Mouse (Mus musculus) CH12.LX (cell line): ENCODE results near the gene Defb29. TPM values are rescaled to one million over a fixed set of nuclear protein-coding genes. Genes with fewer than 3 reads are reported as not detected.
A peak's percentile ranks its signal among the peaks of the same experiment; 100 is the strongest.

Experiments used
- DNase-seq: peaks from one replicate; pipeline ENCODE4 v3.0.0-alpha.2; 2013; ENCODE audit errors: extremely low read depth
- H3K27ac ChIP-seq: 2 replicates; pipeline ENCODE4 v1.5.1; 2012; ENCODE audit warnings: low read depth, mild to moderate bottlenecking, control low read depth, moderate library complexity; ENCODE audit not compliant: insufficient read depth
- H3K27me3 ChIP-seq: replicated peaks from 2 replicates; pipeline ENCODE3; 2012; ENCODE audit warnings: inconsistent platforms
- H3K36me3 ChIP-seq, 2 experiments: replicated peaks in 1 of 2; 2 replicates each; pipeline versions ENCODE3 to v1.6.1; 2012; ENCODE audit warnings: inconsistent platforms in 1 of 2, low read length in 1 of 2, mild to moderate bottlenecking in 1 of 2, mixed read lengths in 1 of 2, moderate library complexity in 1 of 2; ENCODE audit not compliant: control insufficient read depth in 1 of 2, insufficient read depth in 1 of 2
- H3K4me1 ChIP-seq, 2 experiments: 2 replicates each; pipeline ENCODE4 v1.6.1; 2012; ENCODE audit warnings: inconsistent platforms in 1 of 2, moderate library complexity in 1 of 2; ENCODE audit not compliant: insufficient read depth in 2 of 2, control insufficient read depth in 1 of 2
- H3K4me2 ChIP-seq: 2 replicates; pipeline ENCODE4 v1.6.1; 2012; ENCODE audit warnings: low read depth, mild to moderate bottlenecking, control low read depth; ENCODE audit not compliant: poor library complexity, insufficient read depth, severe bottlenecking
- H3K4me3 ChIP-seq, 3 experiments: fragments of 150-350 bp in 1 of 3; sonication (generic) in 1 of 3; replicated peaks in 1 of 3; 2 replicates each; pipeline versions ENCODE3 to v1.5.1; 2011 to 2012; ENCODE audit warnings: low read depth in 2 of 3, low read length in 2 of 3, mild to moderate bottlenecking in 2 of 3, moderate library complexity in 2 of 3, control low read depth in 1 of 3, improper control_type of control experiment in 1 of 3, inconsistent platforms in 1 of 3, mixed read lengths in 1 of 3; ENCODE audit not compliant: poor library complexity in 1 of 3
- H3K79me2 ChIP-seq: replicated peaks from 2 replicates; pipeline ENCODE4 v1.6.1; 2012; ENCODE audit warnings: mild to moderate bottlenecking, moderate library complexity; ENCODE audit not compliant: control insufficient read depth, poor library complexity, insufficient read depth, severe bottlenecking; ENCODE audit errors: extremely low read depth
- H3K9ac ChIP-seq: 2 replicates; pipeline ENCODE4 v1.6.1; 2012; ENCODE audit warnings: low read depth, mild to moderate bottlenecking, control low read depth, moderate library complexity; ENCODE audit not compliant: insufficient read depth
- H3K9me3 ChIP-seq: replicated peaks from 2 replicates; pipeline ENCODE3; 2012; ENCODE audit warnings: low read length, inconsistent platforms, mixed read lengths
- CHD1 ChIP-seq: IDR thresholded peaks from 2 replicates; pipeline ENCODE4 v1.6.1; 2012; ENCODE audit warnings: low read depth, low read length, improper control_type of control experiment, inconsistent platforms
- CTCF ChIP-seq, 2 experiments: IDR thresholded peaks in 1 of 2; conservative IDR thresholded peaks in 1 of 2; 2 replicates each; pipeline ENCODE4 v1.5.1; 2011 to 2012; ENCODE audit warnings: low read depth in 2 of 2, low read length in 2 of 2, improper control_type of control experiment in 1 of 2, inconsistent platforms in 1 of 2, mild to moderate bottlenecking in 1 of 2, moderate library complexity in 1 of 2
- ELF1 ChIP-seq: IDR thresholded peaks from 2 replicates; pipeline ENCODE4 v1.6.1; 2014; ENCODE audit warnings: low read depth, mild to moderate bottlenecking, inconsistent platforms, low read length, improper control_type of control experiment
- ETS1 ChIP-seq: conservative IDR thresholded peaks from 2 replicates; pipeline ENCODE4 v1.6.1; 2012; ENCODE audit warnings: low read depth, mild to moderate bottlenecking, inconsistent platforms, low read length, improper control_type of control experiment, moderate library complexity
- GABPA ChIP-seq: IDR thresholded peaks from 2 replicates; pipeline ENCODE4 v1.6.1; 2012; ENCODE audit warnings: low read depth, low read length, improper control_type of control experiment, inconsistent platforms; ENCODE audit not compliant: insufficient replicate concordance
- HCFC1 ChIP-seq: IDR thresholded peaks from 2 replicates; pipeline ENCODE4 v1.6.1; 2012; ENCODE audit warnings: low read depth, mild to moderate bottlenecking, inconsistent platforms, low read length, improper control_type of control experiment
- MAFK ChIP-seq: IDR thresholded peaks from 2 replicates; pipeline ENCODE4 v1.6.1; 2011; ENCODE audit warnings: low read length, improper control_type of control experiment; ENCODE audit not compliant: insufficient replicate concordance
- MAX ChIP-seq: IDR thresholded peaks from 2 replicates; pipeline ENCODE4 v1.6.1; 2011; ENCODE audit warnings: low read length, improper control_type of control experiment
- MEF2A ChIP-seq: IDR thresholded peaks from 2 replicates; pipeline ENCODE4 v1.6.1; 2014; ENCODE audit warnings: low read depth, mild to moderate bottlenecking, inconsistent platforms, low read length, improper control_type of control experiment, borderline replicate concordance
- NELFE ChIP-seq: IDR thresholded peaks from 2 replicates; pipeline ENCODE4 v1.6.1; 2011; ENCODE audit warnings: low read depth, low read length, improper control_type of control experiment
- NRF1 ChIP-seq: IDR thresholded peaks from 2 replicates; pipeline ENCODE4 v1.6.1; 2014; ENCODE audit warnings: low read depth, mild to moderate bottlenecking, inconsistent platforms, low read length, improper control_type of control experiment, moderate library complexity
- PAX5 ChIP-seq: IDR thresholded peaks from 2 replicates; pipeline ENCODE4 v1.6.1; 2012; ENCODE audit warnings: low read length, inconsistent platforms, mixed read lengths
- POLR2A ChIP-seq: IDR thresholded peaks from 2 replicates; pipeline ENCODE4 v1.6.1; 2011; ENCODE audit warnings: low read depth, mild to moderate bottlenecking, improper control_type of control experiment, low read length
- RAD21 ChIP-seq: IDR thresholded peaks from 2 replicates; pipeline ENCODE4 v1.6.1; 2011; ENCODE audit warnings: low read depth, mild to moderate bottlenecking, low read length, improper control_type of control experiment, moderate library complexity
- RCOR1 ChIP-seq: conservative IDR thresholded peaks from 2 replicates; pipeline ENCODE4 v1.6.1; 2012; ENCODE audit warnings: low read depth, mild to moderate bottlenecking, inconsistent platforms, low read length, improper control_type of control experiment
- SIN3A ChIP-seq: IDR thresholded peaks from 2 replicates; pipeline ENCODE4 v1.6.1; 2012; ENCODE audit warnings: low read length, improper control_type of control experiment, inconsistent platforms
- SMC3 ChIP-seq: IDR thresholded peaks from 2 replicates; pipeline ENCODE4 v1.6.1; 2011; ENCODE audit warnings: low read depth, low read length, improper control_type of control experiment
- TBP ChIP-seq: conservative IDR thresholded peaks from 2 replicates; pipeline ENCODE4 v1.6.1; 2011; ENCODE audit warnings: low read depth, low read length, improper control_type of control experiment
- UBTF ChIP-seq: IDR thresholded peaks from 2 replicates; pipeline ENCODE4 v1.6.1; 2012; ENCODE audit warnings: low read depth, mild to moderate bottlenecking, inconsistent platforms, low read length, improper control_type of control experiment, moderate library complexity
- USF1 ChIP-seq: IDR thresholded peaks from 2 replicates; pipeline ENCODE4 v1.6.1; 2014; ENCODE audit warnings: low read depth, mild to moderate bottlenecking, inconsistent platforms, low read length, improper control_type of control experiment
- USF2 ChIP-seq: conservative IDR thresholded peaks from 2 replicates; pipeline ENCODE4 v1.6.1; 2011; ENCODE audit warnings: low read depth, low read length, improper control_type of control experiment
- ZKSCAN1 ChIP-seq: IDR thresholded peaks from 2 replicates; pipeline ENCODE4 v1.6.1; 2012; ENCODE audit warnings: low read depth, inconsistent platforms, low read length, improper control_type of control experiment, borderline replicate concordance
- dilution Hi-C: fragments of 300-500 bp; cut with MboI; formaldehyde crosslinking; loops from 2 replicates; pipeline ENCODE4 v1.14.3; 2020; ENCODE audit warnings: low sequenced_read_pairs; ENCODE audit not compliant: extremely low pct_unique_long_range_greater_than_20kb, extremely low pct_ligation_motif_present
- in situ Hi-C: fragments of 300-500 bp; cut with MboI; formaldehyde crosslinking; loops from 3 replicates; pipeline ENCODE4 v1.14.3; 2019; ENCODE audit warnings: low sequenced_read_pairs, low pct_ligation_motif_present, low pct_unique_long_range_greater_than_20kb, mixed read lengths
- polyA plus RNA-seq: library from polyadenylated mRNA; unstranded; fragments of >175 nt; gene quantifications from 2 replicates; pipeline ENCODE4 v1.2.1, GENCODE M21; 2012; ENCODE audit warnings: low read depth; ENCODE audit not compliant: insufficient read length
- total RNA-seq, 2 experiments: library from RNA; depleted of rRNA; stranded (reverse); fragments of 300-350 nt in 1 of 2; fragments of >200 nt in 1 of 2; gene quantifications; 2 replicates each; pipeline ENCODE4 v1.2.3; 2012 to 2014

The Defb29 gene
- total and polyA plus RNA-seq, 3 experiments, result not detected

DNA sequence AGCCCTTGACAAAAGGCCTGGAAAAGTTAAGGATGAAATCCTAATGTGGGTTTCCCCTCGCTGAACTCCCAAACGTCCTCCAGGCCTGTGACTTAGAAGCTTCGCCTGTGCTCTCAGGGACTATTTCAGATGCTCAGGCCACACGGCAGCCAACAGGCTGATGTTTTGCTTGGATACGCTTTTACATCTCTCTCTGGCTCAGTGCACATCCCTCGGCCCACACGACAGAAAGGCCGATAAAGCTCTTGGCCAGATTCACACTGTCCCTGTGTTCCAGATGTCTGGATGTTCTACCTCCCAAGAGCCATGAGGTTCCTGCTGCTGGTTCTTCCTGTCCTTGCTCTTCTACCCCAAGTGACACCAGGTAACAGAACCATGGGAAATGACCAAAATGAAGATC is 33.6 kb upstream of the Defb29 start:
- dilution Hi-C loops (no loop called here), in situ Hi-C loops (no loop called here)
- Histone ChIP-seq H3K4me1 (no peaks in the 10 kb centered on the region), H3K9ac (no peak overlapping the region), H3K9me3 (peaks cover 5% of the 10 kb centered on the region), H3K4me2 (no peak overlapping the region), H3K79me2 (no peaks in the 10 kb centered on the region), H3K36me3 (no peaks in the 10 kb centered on the region), H3K27me3 (peaks cover 55% of the 10 kb centered on the region), H3K27ac (no peak overlapping the region), H3K4me3 (no peak overlapping the region)
- TF ChIP-seq NELFE, result no peak
- TF ChIP-seq CHD1, result no peak
- no peak for DNase-seq

DNA sequence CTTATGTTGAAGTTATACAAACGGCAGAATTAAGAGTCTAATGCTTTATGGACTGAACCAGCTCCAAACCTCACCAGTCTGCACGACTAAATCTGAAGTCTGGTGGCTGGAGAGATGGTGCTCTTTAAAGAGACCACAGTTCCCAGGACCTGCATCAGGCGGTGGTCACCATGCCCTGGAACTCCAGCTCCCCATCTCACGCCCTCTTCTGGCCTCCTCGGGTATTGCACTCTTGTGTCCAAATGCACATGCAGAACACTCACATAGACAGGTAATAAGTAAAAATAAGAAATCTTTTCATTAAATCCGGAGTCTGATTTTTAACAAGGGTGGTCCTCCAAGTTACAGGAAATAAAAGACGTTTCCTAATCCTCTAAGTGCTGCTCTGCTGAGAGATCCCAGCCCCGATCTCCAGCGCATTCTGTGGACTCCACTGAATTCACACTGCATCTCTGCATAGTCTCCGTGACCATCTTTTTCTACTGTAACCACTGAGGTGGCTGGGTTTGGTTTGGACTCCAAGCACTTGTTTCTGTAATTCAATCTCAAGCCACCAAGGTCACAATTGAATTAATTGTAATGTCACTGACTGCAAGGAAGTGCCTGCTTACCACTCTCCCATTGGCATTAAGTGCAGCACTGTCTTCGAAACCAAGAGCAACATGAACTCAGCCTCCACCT is 32.4 kb upstream of the Defb29 start, which contains the start of gene Defb21:
Defb21 (plus strand) TSS at position 631 of the 681 bp plus-strand sequence.
- Histone ChIP-seq H3K36me3 (no peaks in the 10 kb centered on the region), H3K9me3 (peaks cover 7% of the 10 kb centered on the region), H3K4me1 (no peaks in the 10 kb centered on the region), H3K4me2 (no peak within 1 kb of the TSS), H3K9ac (no peak within 1 kb of the TSS)
- no peak for DNase-seq
- in situ Hi-C loops, result no loop called here
- dilution Hi-C loops, result no loop called here
- TF ChIP-seq MAFK (no peak), SIN3A (no peak), CTCF (conservative IDR thresholded peaks at IDR 0.05 in 1 of 2, IDR thresholded peaks at IDR 0.05 in 1 of 2; ENCODE audit: low read depth in 2 of 2, low read length in 2 of 2) (peak; percentile 54 to 67), RAD21 (peak; percentile 2), SMC3 (peak; percentile 40), RCOR1 (no peak), USF2 (no peak), ETS1 (no peak), HCFC1 (no peak)
- TF ChIP-seq, all 38 proteins: peak for 3
- Histone ChIP-seq H3K79me2 (no peaks in the 10 kb centered on the region), H3K27me3 (peaks cover 61% of the 10 kb centered on the region), H3K4me3 (no peak within 1 kb of the TSS), H3K27ac (no peak within 1 kb of the TSS)

GRCm38 (mm10) chr2:152570313-152570712 is 30.4 kb upstream of the Defb29 start:
- H3K36me3 ChIP-seq, result no peaks in the 10 kb centered on the region
- peaks cover 55% of the 10 kb centered on the region for H3K27me3 ChIP-seq
- H3K4me1 ChIP-seq, result no peaks in the 10 kb centered on the region
- DNase-seq, result no peak
- no peak overlapping the region for H3K4me3 ChIP-seq
- no peak overlapping the region for H3K27ac ChIP-seq
- no peak overlapping the region for H3K4me2 ChIP-seq
- H3K79me2 ChIP-seq, result no peaks in the 10 kb centered on the region
- in situ Hi-C loops, result no loop called here
- dilution Hi-C loops, result no loop called here
- no peak for TF ChIP-seq CTCF (conservative IDR thresholded peaks at IDR 0.05 in 1 of 2, IDR thresholded peaks at IDR 0.05 in 1 of 2; ENCODE audit: low read depth in 2 of 2, low read length in 2 of 2)
- TF ChIP-seq MAX, result no peak
- TF ChIP-seq UBTF, result no peak
- TF ChIP-seq MEF2A, result no peak
- TF ChIP-seq RAD21, result no peak
- TF ChIP-seq SIN3A, result no peak
- TF ChIP-seq USF2, result no peak
- no peak for TF ChIP-seq ELF1
- TF ChIP-seq TBP, result no peak
- no peak for TF ChIP-seq GABPA
- TF ChIP-seq POLR2A, result no peak
- no peak for TF ChIP-seq PAX5
- no peak for TF ChIP-seq ZKSCAN1
- no peak for TF ChIP-seq USF1
- no peak for TF ChIP-seq NRF1
- peaks cover 7% of the 10 kb centered on the region for H3K9me3 ChIP-seq
- no peak overlapping the region for H3K9ac ChIP-seq
